Mouse (Mus musculus): ENCODE results near the gene Spc25.

DNA sequence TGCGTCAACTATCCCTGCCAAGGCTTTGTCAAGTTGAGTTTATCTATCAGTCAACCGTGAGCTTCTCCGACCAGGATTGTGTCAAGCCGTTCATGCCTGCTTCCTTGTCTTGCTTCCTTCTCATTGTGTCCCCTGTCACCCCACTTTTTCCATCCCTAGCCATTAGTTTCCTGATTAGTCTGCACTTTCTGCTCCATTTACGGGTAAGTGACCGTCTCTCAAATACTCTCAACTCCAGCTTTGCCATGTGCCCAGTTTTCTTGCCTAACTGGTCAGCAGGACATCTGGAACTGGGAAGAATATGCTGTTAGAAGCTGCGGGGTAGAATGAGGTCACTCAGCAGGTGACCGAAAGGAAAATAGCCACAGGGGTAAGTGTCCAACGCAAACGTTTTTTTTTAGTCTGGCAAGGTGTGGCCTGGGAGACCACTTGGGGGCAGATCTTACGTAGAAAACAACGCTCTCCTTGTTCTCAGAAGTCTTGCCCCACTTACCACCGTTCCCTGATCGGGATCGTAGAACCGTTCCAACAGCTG is 42.3 kb upstream of the Spc25 start:
- TF ChIP-seq TAL1 (IDR thresholded peaks at IDR 0.05; ENCODE audit: low read length) (no peak), GATA1 (IDR thresholded peaks at IDR 0.05; ENCODE audit: low read length) (no peak)

All from erythroblast, embryonic 14.5 days (primary cell).